Mouse (Mus musculus) left cerebral cortex, adult 18-20 months (tissue): ENCODE measurements around the gene Ndrg2. TPM values are rescaled to one million over a fixed set of nuclear protein-coding genes. Genes with fewer than 3 reads are reported as not detected.
"Not testable (repeated sequence)": the region's sequence is repeated elsewhere in the genome, so short reads cannot be mapped to it uniquely, and the experiment has no call there.

Source experiments
- DNase-seq, 2 experiments: peaks; one replicate each; pipeline ENCODE4 v3.0.0; 2021 to 2022; ENCODE audit warnings: low spot score in 2 of 2, mixed read lengths in 1 of 2
- long read RNA-seq, 2 experiments: library from polyadenylated mRNA; stranded (forward); transcript quantifications; one replicate each; pipeline ENCODE4 v2.0.0; 2021
- total RNA-seq, 2 experiments: library from RNA; stranded (reverse); gene quantifications; 2 replicates each; pipeline ENCODE4 v1.2.3; 2021

Ndrg2 gene
- 100 to 1,000 TPM; 745 to 825 TPM for total RNA-seq
- long read RNA-seq, experiment 1, transcript Ndrg2-201 (16 exons, 2,099 nt), result minor isoform, 227 of 1,436 reads
- long read RNA-seq, experiment 1, transcript Ndrg2-202 (15 exons, 2,103 nt), result major isoform, 602 of 1,436 reads
- long read RNA-seq, experiment 1, partial matches to known transcripts, result 176 of 1,436 reads
- long read RNA-seq, experiment 1, other reads (novel, unspliced or antisense), result 431 of 1,436 reads
- long read RNA-seq, experiment 2, transcript Ndrg2-201 (16 exons, 2,099 nt), result minor isoform, 202 of 1,034 reads
- long read RNA-seq, experiment 2, transcript Ndrg2-202 (15 exons, 2,103 nt), result major isoform, 360 of 1,034 reads
- long read RNA-seq, experiment 2, partial matches to known transcripts, result 150 of 1,034 reads
- long read RNA-seq, experiment 2, other reads (novel, unspliced or antisense), result 322 of 1,034 reads

GRCm38 (mm10) chr14:51913960-51914762 lies at the start of gene Ndrg2:
Gene Ndrg2, minus strand, starts transcription at chr14:51914158.
- peak; percentile 62 to 69 for DNase-seq

- no peak for DNase-seq
Observed at GRCm38 (mm10) chr14:51960316-51960715, 46.4 kb upstream of the Ndrg2 start.

GRCm38 (mm10) chr14:51943336-51943735 lies 29.4 kb upstream of the Ndrg2 start:
- no peak for DNase-seq

- DNase-seq, result no peak
Observed at GRCm38 (mm10) chr14:51942236-51942635, 28.3 kb upstream of the Ndrg2 start.

GRCm38 (mm10) chr14:51941577-51941976 lies 27.6 kb upstream of the Ndrg2 start:
- no peak for DNase-seq

- no peak for DNase-seq
Observed at GRCm38 (mm10) chr14:51940944-51941560, 27.1 kb upstream of the Ndrg2 start.

- no peak for DNase-seq
Observed at GRCm38 (mm10) chr14:51939005-51939404, 25.0 kb upstream of the Ndrg2 start.

GRCm38 (mm10) chr14:51932092-51933020 lies 18.4 kb upstream of the Ndrg2 start:
- no peak for DNase-seq

GRCm38 (mm10) chr14:51930824-51931223 lies 16.9 kb upstream of the Ndrg2 start:
- peak; percentile 64 to 65 for DNase-seq

GRCm38 (mm10) chr14:51929968-51930367 lies 16.0 kb upstream of the Ndrg2 start:
- DNase-seq, result no peak

GRCm38 (mm10) chr14:51929309-51929943 lies 15.5 kb upstream of the Ndrg2 start:
- peak; percentile 61 to 71 for DNase-seq

- not testable (repeated sequence) for DNase-seq
Observed at GRCm38 (mm10) chr14:51926930-51927329, 13.0 kb upstream of the Ndrg2 start.

GRCm38 (mm10) chr14:51923492-51923891 lies 9.5 kb upstream of the Ndrg2 start:
- no peak for DNase-seq

- DNase-seq, result no peak
Observed at GRCm38 (mm10) chr14:51922910-51923309, 9.0 kb upstream of the Ndrg2 start.

- no peak for DNase-seq
Observed at GRCm38 (mm10) chr14:51922571-51922865, 8.6 kb upstream of the Ndrg2 start, which contains the start of gene Rnase13. Gene Rnase13, minus strand, starts transcription at chr14:51922773.

GRCm38 (mm10) chr14:51921759-51922570 lies 8.0 kb upstream of the Ndrg2 start:
- peak; percentile 34 to 43 for DNase-seq

- DNase-seq, result no peak
Observed at GRCm38 (mm10) chr14:51918966-51919365, 5.0 kb upstream of the Ndrg2 start.

GRCm38 (mm10) chr14:51918125-51918524 lies 4.2 kb upstream of the Ndrg2 start, which contains the start of gene Tppp2:
Gene Tppp2, plus strand, starts transcription at chr14:51918425.
- no peak for DNase-seq

GRCm38 (mm10) chr14:51916539-51916938 lies 2.6 kb upstream of the Ndrg2 start:
- no peak for DNase-seq
